Mouse (Mus musculus) CD4-positive, CD25-positive, alpha-beta regulatory T cell, adult 4 months (primary cell): ENCODE measurements around the gene Gab1. TPM values are rescaled to one million over a fixed set of nuclear protein-coding genes. Genes with fewer than 3 reads are reported as not detected.

Experiments used
- ATAC-seq: one replicate; pipeline ENCODE4 v1.8.0; 2017
- polyA plus RNA-seq, 2 experiments: library from polyadenylated mRNA; unstranded; fragments of 100-300 nt; shearing (Covaris generic); gene quantifications; one replicate each; pipeline ENCODE4 v1.2.1; 2017

Gab1 gene
- polyA plus RNA-seq, 2 experiments from 2014 or later = not detected

DNA sequence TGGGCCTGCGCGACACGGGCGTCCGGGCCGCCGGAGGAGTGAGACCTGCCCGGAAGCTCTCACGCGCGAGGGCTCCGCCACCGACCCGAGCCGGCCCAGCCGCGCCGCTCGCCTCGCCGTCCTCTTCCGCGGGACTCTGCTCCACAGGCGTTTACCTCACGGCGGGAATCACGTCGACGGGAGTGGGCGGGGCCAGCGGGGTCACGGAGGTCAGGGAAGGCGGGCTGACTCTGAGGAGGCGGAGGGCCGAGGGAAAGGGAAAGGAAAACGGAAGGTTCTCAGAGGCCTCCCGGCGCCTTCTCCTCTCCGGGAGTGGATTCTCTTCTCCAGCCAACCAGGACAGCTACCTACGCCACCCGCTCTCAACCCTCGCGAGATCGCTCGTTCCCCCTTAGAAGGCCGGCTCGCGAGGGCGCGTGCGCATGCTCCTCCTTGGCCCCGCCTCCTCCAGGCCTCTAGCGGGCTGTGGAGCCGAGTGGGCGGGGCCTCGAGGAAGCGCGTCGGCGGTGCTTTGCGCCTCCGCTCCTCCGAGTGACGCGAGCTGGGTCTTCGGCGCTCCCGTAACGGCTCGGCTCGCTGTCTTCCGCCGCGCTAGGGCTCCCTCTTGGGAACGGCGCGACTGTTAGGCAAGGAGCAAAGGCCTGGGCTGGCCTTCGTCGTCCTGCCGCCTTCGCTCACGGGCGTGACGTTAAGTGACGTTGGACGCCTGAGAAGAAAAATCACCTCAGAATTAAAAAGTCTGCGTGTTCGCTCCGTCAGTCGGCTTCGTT is 141.0 kb downstream of the Gab1 start, which contains the start of gene Smarca5:
Smarca5 (minus strand) TSS at position 343 of the 770 bp plus-strand sequence.
- ATAC-seq = peak; percentile 92

DNA sequence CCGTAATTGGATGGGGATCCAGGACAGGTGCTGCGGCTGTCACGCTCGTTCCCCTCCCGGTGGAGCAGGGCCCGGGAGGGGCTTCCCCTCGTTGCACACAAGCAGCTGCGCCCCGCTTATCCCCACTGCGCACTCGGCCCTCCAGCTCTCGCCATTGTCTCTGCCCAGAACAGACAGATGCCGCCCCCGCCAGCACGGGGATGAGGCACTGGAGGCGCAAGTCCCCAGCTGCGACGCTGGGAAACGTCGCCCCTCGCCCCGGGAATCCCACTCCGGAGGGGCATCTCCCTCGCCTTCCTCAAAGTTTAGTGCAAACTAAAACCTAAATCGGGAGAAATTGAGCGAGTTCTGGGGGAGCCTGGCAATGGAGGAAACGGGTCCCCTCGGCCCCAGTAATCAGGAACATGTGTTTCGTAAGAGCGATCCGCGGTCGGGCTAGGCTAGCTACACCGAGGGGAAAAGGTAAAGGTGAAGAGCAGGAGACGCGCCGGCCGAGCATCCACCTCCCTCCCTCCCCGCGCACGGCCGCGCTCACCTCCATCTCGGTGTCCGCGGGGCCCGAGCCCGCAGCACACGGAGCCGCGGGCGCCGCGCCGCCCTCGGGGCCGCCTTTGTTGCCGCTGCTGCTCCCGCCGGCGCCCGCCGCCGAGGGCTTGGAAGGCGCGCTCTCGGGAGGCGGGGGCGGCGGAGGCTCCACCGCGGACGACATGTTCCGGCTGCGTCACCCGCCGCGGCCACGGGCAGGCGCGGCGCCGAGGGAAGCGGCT is 141.7 kb downstream of the Gab1 start:
- peak; percentile 21 for ATAC-seq

DNA sequence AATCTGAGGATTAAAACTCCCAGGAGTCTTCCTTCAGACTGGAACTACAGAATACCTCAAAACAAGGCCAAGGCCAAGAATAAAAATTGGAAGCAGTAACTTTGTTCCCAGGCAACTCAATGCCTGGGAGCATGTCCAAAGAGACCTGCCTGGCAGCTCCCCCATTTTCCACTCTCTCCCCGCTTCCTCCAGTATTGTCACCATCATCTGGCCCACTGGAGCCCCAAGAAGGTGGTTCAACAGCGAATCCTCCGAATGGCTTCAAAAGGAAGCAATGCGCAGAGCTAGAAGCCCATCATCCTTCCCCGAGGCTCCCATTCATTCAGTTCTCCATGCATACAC is 142.3 kb downstream of the Gab1 start:
- no peak for ATAC-seq

DNA sequence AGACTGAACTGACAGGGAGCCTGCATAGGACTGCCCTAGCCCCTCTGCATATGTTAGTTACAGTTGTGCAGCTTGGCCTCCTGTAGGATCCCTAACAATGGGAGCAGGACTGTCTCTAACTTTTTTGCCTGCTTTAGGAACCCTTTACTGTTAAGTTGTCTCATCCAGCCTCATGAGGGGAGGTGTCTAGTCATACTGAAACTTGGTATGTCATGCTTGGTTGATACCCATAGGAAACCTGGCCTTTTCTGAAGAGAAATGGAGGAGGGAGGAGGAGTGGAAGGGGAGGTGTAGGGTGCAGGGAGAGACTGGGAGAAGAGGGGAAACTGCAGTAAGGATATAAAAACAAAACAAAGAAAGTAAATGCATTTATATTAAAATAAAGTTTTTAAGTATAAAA is 148.0 kb downstream of the Gab1 start:
- no peak for ATAC-seq

DNA sequence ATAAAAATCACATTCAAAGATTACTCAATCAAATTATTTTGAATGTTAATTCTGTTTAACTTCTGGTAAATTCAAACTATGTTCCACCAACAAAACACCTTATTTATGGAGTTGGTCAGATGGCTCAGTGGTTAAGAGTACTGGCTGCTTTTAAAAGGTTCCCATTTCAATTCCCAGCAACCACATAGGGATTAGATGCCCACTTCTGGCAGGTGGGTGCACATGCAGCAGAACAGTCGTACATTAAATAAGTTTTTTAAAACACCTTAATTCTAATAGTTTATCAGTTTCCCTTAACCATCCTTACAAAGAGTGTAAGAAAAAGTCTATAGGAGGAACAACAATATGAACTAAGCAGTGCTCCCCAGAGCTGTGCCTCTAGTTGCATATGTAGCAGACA is 165.9 kb downstream of the Gab1 start:
- no peak for ATAC-seq

Other genes with a start within 250 kb of the Gab1 start
- gene Smarca5, start 141.0 kb downstream of the Gab1 start, polyA plus RNA-seq = 10 to 100 TPM; 19.2 to 31.8 TPM
- 10 to 100 TPM; 22.5 to 24.2 TPM for gene Usp38, start 134.4 kb upstream of the Gab1 start, polyA plus RNA-seq